Mouse (Mus musculus) R1 (cell line): ENCODE measurements around the gene Fam219b.

Experiments used
- DNase-seq: peaks from one replicate; pipeline ENCODE4 v3.0.0-alpha.2; 2018; ENCODE audit warnings: low read depth, low spot score

Gene Fam219b

GRCm38 (mm10) chr9:57524439-57524838 lies 12.9 kb upstream of the Fam219b start:
- DNase-seq: no peak

- no peak for DNase-seq
Observed at GRCm38 (mm10) chr9:57525516-57525915, 11.8 kb upstream of the Fam219b start.

DNA sequence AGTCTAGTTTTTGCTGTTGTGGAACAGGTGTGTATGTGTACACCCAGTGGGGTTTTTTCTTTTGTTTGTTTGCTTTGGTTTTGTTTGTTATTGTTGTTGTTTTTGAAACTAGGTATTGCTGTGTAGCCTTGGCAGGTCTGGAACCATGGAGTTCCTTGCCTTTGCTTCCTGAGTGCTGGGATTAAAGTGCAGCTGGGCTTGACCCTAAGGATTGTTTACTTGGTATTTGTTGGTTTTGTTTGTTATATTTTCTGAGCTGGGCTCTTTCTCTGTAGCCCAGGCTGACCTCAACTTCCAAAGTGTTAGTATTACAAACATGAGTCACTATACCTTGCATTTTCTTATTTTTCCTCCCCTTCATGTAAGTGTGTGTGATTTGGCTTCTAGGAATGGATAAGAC lies 10.9 kb upstream of the Fam219b start:
- no peak for DNase-seq

GRCm38 (mm10) chr9:57531946-57532345 lies 5.4 kb upstream of the Fam219b start:
- DNase-seq: no peak

GRCm38 (mm10) chr9:57536362-57536761 lies 966 bp upstream of the Fam219b start:
- peak; percentile 44 for DNase-seq

DNA sequence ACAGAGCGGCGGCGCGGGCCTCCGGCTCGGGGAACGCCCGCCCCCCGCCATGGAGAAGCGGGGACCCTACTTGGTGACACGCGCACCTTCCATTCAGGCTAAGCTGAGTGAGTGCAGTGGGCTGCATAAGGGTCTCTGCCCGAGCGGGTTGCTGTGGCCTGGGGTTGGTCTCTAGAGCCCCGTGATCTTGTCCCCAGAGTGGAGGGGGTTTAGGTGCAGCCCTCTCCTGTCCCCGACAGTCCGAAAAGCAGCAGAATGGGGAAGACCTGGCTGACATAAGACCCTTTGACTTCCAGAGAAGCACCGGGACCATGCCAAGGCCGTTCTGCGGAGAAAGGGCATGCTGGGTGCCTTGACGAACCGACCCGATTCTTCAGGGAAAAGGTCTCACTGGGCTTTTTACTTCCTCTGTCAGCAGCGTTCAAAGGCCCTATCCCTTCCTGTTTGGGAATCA lies 427 bp downstream of the Fam219b start:
- peak; percentile 53 for DNase-seq

DNA sequence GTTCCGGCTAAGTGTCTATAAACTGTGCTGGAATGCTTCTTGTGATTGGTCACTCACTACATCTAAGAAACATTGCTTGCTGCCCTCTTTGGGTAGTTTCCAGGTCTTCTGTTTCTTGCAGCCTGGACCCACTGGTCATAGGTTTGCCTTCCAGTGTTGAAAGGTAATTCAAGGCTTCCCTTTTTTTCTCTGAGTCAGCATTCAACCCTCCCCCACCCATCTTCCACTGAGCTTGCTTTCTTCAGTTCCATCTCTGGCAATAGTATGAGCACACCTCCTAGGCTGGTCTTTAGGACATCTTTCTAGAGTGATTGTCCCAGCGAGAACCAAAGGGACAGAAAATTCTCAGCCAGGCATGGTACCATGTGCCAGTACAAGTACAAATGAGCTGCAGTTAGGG lies 2.2 kb downstream of the Fam219b start:
- DNase-seq: no peak

- peak; percentile 50 for DNase-seq
Observed at GRCm38 (mm10) chr9:57541312-57541711, 4.0 kb downstream of the Fam219b start.

DNA sequence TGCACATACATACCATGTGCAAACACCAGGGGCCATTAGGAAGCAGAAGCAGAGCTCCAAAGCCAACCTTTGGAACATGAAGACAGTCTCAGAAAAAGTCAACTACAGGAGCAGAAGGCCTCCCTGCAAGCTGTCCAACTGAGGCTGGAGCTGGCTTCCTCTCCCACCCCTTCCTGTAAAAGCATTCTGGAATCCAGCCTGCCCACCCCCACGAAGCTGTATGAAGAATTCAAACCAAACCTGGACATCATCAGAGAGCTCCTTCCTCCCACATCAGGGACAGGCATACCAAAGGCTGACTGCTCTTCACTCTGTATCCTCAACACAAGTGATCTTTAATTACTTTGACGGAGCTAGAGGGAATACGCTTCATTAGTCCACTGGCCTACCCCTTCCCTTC lies 6.6 kb downstream of the Fam219b start:
- DNase-seq: no peak

GRCm38 (mm10) chr9:57547287-57547686 lies 10.0 kb downstream of the Fam219b start:
- no peak for DNase-seq

GRCm38 (mm10) chr9:57547869-57548268 lies 10.5 kb downstream of the Fam219b start:
- peak; percentile 54 for DNase-seq

- DNase-seq: no peak
Observed at GRCm38 (mm10) chr9:57549186-57549585, 11.9 kb downstream of the Fam219b start.

DNA sequence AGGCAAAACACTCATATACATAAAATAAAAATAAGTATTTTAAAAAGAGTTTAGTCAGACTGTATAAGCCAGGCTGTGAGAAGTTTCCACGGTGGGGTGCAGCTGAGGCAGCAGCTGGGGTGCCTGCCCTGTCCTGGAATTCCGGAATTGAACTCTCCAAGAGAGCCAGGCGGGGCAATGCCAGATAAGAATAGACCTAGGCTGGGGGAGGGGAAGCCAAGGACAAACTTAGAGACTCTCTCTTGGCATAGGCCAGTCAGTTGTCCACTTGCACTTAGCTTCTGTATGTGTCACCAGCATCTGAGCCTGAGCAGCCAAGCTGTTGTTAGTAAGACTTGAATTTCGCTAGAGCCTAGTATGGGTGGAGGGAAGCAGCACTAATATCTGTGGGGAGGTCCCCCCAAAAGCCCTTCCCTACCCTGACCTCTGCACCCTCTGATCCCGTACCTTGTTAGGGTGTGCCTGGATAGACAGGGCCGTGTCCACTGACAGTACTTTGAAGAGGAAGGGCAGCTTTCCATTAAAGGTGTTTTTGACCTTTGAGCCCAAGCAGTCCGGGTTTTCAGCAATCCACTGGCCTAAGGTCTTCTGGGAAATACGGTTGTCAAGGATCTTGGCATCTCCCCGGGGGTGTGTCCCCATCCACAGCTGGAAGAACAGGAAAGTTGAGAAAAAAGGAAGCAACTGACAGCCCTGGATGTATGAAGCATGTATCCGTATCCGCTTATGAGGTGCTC lies 13.0 kb downstream of the Fam219b start:
- DNase-seq: no peak

DNA sequence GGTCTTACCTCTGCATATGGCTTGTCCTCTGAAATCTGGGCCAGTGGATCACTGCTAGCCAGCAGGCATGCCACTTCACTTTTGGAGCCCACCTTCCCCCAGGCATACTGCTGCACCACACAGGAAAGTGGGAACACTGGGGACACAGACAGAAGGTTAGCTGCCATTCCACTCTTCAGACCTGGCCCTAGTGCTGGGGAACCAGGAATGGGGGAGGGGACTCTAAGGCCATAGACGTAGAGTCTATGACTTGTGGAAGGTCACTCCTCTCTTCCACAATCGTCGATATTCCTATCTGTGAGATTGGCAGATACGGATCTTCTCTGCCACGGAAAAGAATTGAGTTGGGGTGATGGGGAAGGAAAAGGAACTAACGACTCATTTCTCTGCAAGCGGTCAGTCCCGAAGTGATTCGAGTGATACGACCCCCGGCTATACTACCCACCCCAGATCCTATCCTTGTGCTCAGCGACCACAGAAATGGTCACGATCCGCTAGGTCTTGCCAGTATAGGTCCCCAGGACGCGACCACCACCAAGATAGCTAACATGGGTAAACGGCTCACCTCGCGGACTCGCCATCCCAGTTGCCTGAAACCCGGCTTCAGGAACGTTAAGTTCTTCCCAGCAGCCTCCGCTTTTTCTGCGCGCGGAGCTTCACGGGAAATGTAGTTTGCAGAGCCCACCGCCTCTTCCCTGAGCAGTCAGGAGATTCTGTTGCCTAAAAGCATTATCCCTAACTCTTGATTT lies 15.0 kb downstream of the Fam219b start, which contains the start of gene Mpi:
Mpi (minus strand) TSS at position 625 of the 749 bp plus-strand sequence.
- DNase-seq: peak; percentile 78

GRCm38 (mm10) chr9:57553119-57553518 lies 15.8 kb downstream of the Fam219b start:
- no peak for DNase-seq

GRCm38 (mm10) chr9:57554753-57555152 lies 17.4 kb downstream of the Fam219b start:
- no peak for DNase-seq

DNA sequence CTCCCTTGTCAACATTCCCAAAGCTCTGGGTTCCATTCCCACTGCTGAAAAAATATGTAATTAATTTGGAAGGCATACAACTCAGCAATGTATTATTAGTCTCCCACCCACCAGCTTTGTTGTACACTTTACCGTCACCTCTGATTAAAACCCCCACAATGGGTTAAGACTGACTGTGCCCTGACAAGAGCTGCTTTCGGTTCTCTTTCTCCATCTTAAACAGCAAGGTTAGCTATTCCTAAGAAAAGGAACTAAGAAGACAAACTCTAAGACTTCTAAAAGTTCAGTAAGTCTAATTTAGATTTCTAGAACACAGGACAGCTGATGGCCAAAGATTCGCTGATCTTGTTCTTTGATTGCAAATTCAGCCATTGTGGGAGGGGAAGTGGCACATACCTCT lies 19.9 kb downstream of the Fam219b start:
- DNase-seq: no peak

DNA sequence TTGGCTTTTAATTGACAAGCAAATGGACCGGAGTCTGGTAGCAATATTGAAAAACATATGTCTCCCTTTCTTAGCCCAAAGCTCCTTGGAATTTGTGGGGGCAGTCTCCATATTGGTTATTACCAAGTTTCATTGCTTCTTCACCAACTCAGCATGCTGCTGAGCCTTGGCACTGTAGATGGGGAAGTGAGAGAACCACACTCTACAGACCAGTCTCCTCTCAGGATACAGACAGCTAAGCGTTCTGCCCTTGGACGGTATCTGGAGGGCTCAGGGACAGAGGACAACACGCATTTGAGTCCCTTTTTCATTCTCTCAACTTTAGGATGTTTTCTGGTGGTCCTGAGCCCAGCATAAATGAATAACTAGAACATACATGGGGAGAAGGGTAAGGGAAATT lies 21.3 kb downstream of the Fam219b start:
- no peak for DNase-seq

DNA sequence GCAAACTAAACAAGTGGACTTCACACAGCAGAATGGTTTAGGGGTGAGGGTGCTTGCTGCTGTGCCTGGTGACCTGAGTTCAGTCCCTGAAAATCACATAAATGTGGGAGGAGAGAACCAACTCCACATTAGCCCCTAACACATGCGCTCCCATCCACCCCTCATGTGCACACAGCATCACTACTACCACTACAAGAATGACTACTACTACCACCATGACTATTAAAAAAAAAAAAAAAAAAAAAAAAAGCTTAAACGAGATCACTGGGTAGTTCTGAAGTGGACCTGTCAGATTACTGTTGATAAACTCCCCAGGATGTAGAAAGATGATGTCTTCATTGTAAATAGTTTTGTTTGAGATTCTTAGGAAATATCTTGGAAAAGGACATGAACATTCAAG lies 22.2 kb downstream of the Fam219b start:
- DNase-seq: no peak

GRCm38 (mm10) chr9:57560263-57560662 lies 22.9 kb downstream of the Fam219b start:
- no peak for DNase-seq

DNA sequence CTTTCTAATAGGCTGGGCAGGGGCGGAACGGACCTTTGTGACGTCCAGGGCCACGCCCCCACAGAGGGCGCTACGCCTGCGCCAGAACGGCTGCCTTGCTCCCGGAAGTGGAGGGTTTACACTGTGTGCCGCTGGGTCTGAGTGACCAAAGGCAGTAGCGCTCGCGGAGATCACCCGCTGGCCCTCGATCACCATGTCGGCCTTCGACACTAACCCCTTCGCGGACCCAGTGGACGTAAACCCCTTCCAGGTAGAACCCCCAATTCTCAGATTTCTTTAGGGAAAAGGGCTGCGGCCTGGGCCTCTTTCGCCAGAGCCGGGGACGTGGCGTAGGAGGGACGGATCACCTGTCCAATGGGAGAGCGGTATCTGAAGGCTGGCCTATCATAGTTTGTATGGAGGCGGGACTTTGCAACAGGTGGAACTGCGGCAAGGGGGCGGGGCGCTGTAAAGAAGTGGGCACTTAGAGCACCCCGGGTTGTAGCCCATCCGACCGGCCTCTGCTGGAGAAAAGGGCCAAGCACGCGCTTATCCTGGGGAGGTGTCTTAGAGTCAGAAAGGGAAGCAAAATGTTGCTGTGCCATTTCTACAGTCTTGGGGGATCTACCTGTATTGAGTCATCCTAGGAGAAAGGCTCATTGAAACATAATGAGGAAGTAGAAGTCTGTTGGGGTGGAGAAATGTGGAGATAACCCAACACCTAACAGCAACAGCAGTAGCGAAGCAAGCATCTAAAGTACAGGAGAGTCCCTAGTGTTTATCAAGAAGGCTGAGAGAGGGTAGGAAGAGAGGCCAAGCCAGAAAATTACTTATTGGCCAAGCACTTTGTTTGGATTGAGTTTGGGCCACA lies 23.8 kb downstream of the Fam219b start, which contains the start of gene Scamp2:
Scamp2 (plus strand) TSS at position 83 of the 850 bp plus-strand sequence.
- peak; percentile 98 for DNase-seq

DNA sequence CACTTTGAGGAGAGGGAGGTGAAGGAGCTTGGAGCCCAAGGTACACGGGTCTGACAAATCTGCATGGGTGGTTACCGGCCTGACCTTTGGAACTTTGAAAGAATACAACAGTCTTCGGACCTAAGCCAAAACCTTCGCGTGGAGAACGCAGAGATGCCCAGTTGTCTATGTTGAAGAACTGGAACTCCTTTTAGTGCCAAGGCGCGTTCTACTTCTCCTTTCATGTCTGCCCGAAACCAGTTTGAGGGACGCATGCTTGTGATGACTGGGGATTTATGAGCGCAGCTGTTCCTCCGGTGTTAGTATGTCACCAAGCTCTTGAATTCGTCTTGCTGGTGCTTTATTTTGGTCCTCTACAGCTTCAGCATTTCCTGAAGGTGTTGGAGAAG lies 24.4 kb downstream of the Fam219b start:
- no peak for DNase-seq
